Mouse (Mus musculus) urinary bladder, postnatal 10 days (tissue): ENCODE results near the gene Fut2.
"Not testable (repeated sequence)": the region's sequence is repeated elsewhere in the genome, so short reads cannot be mapped to it uniquely, and the experiment has no call there.

Experiments used
- DNase-seq: peaks from one replicate; pipeline ENCODE4 v3.0.0; 2022; ENCODE audit warnings: low spot score

The Fut2 gene

DNA sequence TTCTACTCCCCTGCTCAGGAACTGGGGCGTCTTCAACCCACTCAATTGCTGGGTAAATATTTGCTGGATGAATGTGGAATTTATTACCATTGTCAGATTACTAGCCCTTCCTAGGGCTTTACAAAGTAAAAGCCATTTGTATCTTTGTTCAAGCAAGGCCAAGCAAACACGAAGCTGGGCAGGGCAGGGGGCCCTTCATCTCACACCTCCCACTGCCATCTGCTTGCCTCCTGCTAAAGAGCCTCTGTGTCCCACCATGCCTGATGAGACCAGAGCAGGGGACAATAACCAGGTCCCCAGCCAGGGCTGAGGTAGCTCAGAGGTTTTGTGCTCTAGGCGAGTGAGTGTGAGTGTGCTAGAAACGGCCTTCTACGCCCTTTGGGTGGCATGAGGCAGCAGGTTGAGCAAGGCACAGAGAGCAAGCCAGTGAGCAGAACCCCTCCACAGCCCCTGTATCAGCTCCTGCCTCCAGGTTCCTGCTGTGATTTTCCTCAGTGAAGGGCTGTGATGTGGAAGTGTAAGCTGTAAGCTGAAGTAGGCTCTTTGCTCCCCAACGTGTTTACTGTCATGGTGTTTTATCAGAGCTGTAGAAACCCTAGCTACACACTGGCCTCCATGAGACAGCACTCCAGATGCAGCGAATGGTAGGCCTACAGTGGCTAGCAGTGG lies 11.6 kb upstream of the Fut2 start:
- no peak for DNase-seq

DNA sequence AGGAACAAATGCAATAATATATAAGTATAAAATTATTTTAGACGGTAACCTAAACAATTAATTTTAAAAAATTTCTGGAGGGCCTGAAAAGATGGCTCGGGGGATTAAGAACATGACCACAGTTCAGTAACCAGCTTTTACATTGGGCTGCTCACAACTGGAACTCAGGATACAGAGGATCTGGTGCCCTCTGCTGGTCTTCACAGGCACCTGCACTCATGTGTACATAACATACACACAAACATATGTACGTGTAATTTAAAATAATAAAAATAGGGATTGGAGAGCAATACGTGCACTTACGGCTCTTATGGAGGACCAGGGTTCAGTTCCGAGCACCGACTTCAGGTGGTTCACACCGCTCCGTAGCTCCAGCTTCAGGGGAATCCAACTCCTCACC lies 2.7 kb upstream of the Fut2 start:
- DNase-seq: no peak

DNA sequence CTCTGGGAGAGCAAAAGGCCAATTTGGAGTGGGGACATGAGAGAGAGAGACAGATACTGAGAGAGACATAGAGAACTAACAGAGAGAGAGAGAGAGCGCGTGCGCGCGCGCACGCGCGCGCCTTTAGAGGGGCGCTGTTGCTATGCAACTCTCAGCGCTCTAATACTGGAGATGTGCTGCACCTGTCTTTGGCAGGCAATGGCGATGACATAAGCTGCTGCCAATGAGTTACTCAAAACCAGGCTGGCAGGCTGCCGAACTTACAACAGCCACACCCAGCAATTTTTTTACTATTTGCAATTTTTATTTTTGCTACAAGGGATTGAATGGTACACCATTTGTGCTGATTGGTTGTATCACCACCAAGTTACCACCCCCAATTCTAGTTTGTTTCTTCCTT lies 1.6 kb upstream of the Fut2 start:
- no peak for DNase-seq

DNA sequence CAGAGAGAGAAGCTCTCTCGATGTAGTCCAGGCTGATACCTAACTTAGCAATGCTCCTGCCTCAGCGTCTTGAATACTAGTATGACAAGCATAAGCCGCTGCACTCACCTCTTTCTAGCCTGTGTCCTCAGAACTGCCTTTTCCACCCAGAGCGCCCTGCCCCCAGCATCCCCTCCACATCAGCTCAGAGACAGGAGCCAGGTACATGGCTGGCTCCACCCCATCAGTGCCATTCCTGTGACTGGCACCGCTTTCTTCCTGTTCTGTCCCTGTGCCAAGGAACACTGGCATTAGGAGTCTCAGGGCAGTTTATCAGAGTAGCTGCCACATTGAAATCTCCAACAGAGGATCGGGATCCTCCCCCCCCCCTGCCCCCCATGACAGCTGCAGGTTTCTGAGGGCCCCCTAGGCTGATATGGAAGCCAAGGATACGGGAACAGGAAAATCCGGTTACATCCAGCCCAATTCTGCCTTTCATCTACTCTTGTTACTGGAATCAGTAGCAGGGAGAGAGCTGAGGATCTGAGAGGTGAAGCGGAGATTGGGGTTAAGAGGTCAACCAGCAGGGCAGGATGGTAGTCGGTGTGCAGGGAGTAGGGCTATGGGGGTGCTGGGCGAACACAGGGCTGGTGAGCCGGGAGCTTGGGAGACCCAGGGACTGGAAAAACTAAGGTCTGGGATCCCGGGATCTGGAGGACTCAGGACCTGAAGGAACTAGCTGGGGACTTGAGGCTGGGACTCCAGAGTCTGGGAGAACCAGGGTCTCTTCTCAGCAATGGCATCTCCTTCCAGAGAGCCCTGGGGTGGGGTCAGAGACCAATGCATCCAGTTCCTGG lies 673 bp downstream of the Fut2 start:
- DNase-seq: no peak

DNA sequence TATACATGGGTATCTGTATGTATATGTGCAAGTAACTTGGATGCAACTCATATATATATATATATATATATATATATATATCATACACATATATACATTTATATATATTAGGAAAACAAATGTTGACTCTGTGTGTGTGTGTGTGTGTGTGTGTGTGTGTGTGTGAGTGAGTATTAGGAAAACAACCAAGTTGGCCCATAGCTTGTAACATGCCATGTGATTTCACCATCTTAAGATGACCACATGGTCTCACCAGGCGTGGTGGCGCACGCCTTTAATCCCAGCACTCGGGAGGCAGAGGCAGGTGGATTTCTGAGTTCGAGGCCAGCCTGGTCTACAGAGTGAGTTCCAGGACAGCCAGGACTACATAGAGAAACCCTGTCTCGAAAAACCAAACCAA lies 4.5 kb downstream of the Fut2 start:
- DNase-seq: not testable (repeated sequence)

DNA sequence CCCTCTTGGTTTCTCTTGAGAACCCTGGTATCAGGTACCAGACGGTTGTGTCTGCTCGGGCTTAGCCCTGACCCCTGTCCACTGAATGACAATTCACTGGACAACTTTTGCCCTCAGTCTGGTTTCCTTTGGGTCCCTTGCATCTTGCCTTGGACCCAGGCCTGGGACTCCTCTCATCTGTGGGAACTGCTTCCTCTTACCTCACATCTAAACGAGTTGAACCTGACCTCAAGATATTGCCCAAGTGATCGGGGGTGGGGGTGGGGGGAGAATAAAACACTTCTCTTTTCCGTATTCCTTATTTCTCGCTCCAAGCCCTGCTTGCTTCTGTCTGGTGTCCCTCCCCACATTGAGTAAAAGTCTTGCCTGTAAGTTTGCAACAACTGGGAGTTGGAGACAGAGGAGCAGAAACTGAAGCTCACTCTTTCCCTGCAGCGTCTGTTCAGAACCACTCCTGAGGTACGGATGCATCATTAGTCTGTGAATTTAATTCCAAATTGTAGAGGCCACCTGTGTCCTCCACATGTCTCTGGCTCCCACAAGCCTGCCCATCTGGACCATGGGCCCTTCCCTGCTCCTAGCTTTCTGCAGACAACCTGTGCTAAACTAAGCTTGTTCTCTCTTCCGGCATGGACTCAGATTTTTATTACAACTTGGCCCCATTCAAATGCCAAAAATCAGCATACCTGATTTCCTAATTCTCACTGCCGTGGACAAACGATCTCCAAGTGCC lies 5.3 kb downstream of the Fut2 start:
- DNase-seq: no peak

DNA sequence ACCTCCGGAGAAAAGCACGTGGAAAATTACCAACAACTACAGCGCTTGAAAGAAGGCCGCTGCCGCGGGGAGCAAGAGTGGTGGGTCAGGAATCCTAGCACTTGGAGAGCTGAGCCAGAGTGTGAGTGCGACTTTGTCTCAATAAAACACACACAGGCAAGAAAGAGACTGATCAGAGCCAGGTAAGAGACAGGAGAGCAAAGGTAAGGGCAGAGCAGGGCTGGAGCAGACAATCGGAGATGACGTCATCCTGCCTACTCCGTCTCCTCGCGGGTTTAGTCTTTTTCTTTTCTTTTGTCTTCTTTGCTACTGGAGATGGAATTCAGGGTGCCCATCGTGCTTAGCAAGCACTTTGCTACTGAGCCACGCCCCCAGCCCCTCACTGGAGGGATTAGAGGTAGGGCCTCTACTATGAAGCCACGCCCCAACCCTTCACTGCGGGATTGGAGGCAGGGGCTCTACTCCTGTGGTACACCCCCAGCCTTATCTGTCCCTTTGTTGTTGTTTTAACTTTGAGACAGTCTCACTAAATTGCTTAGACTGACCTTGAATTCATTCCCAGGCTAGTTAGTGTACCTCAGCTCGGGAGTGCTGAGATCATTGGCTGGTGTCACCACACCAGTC lies 11.7 kb downstream of the Fut2 start:
- DNase-seq: no peak

DNA sequence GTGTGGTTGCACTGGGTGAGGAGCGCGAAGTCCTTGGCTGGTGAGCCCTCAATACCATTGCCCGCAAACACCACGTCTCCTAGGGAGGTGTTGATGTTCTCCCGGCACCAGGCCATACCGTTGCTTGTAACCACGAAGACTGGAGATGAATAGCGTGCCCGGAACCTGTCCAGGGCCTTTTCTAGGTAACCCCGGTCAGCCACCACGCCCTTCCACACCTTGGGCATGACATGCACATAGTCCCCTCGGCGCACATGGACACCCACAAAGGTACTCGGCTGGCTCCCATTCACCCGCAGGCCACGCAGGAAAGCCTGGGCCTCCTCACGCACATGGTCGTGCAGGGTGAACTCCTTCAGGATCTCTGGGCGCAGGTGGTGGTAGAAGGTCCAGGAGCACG lies 15.7 kb downstream of the Fut2 start:
- DNase-seq: not testable (repeated sequence)

DNA sequence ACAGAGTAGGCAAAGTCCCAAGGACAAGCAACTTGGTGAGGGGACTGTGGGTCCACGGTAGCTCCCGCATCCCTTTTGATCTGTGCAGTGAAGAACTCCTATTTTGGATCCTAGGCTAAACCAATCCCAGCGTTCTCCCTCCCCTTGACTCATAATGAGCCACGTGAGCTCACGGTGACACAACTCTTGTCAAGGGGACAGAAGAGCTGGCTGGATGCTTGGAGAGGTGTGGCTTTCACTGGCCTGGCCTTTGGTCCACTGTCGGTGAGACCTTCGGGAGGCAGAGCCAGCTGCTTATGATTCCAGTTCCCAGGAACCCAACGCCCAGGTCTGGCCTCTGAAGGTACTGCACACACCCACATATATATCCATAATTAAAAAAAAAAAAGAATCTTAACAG lies 16.8 kb downstream of the Fut2 start:
- no peak for DNase-seq

DNA sequence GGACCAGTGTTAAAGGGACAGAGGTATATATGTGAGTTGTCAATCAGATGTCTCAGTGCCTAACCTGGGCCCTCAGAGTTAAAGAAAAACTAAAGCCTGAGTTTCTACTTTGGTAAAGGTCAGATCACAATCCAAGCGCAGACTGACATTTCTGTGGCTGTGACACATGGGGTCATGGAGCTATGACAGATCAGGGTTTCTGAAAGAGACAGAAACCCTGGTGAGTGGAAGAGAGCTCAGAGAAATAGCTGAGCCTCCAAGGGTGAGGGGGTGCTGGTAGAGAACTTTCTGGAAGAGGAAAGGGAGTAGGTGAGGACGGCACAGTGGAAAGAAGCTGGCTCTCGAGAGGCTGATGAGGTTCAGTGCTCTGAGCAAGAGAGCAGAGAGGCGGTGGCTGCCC lies 19.5 kb downstream of the Fut2 start:
- DNase-seq: no peak

DNA sequence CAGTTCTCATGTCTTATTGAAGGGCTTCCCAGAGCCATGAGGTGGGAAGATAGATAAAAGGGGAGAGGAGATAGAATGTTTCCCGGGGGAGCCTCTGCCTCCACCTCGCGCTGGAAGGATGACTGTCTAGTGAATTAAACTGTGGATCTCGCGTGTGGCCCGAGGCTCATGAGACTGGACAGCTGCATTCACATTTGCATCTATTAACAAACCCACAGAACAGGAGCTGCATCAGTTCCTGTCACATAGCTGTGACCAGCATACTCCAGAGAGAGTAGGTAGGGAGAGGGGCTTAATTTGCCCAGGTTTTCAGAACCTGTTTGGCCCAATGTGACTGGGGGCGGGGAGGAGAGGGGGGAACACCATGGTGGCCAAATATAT lies 20.6 kb downstream of the Fut2 start:
- DNase-seq: no peak

DNA sequence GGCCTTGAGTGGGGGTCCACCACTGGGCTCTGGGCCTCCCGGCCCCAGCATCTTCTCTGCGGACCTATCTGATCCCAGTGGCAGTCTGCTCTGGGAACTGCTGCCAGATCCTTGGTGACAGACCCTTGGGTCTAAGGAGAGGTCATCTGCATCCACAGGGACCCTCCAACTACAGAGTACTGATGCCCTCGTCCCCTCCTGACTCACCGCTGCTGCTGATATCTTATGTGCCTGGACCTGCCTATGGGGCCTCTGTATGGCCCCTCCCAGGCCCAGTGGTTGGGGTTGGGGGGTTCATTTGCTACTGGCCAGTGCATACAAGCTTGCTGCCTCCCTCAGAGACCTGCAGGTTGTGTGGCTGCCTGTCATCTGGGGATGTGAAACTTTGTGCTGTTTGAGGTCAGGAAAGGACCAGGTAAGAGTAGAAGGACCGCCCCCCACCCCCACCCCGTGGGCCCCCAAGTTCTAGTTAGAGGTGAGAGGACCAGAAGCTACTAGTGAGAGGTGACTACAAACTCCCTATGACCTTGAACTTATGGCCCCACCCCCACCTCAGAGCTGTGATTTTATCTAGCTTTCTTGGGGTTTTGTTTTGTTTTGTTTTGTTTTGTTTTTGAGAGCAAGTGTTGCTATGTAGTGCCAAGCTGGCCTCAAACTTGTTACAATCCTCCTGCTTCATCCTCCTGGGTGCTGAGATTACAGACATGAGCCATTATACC lies 21.2 kb downstream of the Fut2 start:
- DNase-seq: no peak

DNA sequence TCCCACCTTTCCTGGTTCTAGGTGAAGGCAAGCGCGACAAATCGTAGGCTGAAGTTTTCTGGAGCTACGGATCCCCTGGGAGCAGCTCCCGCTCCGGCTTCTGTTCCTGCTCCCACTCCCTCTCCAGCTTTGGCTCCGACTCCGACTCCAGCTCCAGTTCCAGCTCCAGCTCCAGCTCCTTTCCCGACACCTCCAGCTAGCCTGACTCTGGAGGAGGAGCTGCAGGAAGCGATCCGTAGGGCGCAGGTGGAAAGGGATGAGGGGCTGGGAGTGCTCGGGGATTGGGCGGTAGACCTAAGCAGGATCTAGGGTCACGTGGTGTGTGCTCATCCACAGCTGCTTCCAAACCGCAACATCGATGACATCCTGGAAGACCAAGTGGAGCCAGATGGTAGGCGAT lies 22.0 kb downstream of the Fut2 start:
- no peak for DNase-seq

DNA sequence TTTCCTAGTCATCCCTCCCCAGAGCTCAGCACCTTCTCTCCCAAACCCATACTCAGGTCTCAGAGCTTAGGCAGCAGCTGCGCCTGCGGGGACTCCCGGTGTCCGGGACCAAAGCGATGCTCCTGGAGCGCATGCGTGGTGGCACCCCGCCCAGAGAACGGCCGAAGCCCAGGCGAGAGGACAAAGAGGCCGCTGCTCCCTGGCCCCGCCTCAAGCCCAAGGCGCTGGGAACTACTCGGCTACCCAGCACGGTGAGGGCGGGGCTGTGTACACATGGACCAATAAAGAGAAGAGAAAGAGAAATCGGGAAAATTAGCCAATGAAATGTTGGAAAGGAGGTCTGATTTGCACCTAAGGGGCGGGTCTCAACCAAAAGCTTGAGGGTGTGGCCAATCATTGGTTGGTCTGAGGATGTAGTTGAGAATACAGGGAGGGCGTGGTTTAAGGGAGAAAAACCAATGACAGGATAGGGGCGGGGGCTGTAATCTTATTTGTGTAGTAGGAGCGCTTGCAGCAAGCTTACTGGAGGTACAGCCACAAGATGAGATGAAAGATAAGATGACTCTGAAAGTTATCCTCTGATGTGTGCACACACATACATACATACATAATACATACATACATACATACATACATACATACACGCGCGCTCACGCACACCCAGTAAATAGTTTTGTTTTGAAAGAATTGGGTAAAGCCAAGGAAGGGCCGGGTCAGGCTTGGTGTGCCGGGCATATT lies 22.6 kb downstream of the Fut2 start:
- DNase-seq: peak; percentile 67

DNA sequence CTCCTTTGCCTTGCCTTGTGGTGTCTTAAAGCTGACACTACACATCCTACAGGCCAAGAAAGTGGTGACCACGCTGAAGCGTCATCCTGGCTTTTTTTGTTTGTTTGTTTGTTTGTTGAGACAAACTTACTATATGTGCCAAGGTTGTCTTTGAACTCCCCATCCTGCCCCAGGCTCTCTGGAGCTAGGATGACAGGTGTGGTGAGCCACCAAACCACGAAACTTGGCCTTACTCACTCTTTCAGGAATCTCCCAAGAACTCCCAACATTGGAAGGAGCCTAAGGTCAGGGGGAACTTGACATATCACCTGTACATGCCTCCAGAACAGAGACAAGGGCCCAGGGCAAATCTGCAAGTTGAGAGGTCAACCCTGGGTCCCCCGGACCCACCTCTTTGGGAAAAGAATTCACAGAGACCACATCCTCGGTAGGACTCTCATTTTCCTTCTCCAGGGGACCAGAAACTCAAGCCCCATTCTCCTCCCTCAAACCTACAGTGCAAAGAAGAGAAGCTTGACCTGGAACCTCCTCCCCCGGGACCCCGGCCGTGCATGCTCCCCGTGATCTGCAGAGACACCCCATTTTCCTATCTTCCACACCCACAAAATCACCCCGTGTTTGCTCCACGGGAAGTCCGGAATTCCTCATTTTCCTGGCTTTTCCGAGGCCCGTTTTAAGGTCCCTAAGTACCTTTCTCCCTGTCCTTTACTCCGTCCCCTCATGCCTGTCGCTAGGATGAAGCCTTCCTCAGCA lies 23.5 kb downstream of the Fut2 start:
- DNase-seq: no peak

DNA sequence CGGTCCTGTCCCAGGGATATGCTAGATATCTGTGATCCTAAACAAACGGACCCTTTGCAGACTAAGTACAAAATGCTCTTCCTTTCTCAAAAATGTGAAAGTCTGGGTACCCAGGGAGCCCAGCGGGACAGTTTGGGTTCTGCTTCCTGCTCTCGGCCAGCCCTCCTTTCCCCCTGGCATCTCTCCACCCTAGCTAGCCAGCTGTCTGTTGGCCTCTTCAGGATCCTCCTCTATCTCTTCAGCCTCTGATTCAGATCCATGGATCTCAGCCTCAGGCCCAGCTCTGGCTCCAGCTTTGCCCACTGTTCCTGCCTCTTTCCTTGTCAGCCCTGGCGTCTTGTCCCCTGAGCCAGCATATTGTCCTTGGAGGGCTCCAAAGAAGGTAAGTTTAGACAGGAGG lies 24.1 kb downstream of the Fut2 start:
- no peak for DNase-seq

DNA sequence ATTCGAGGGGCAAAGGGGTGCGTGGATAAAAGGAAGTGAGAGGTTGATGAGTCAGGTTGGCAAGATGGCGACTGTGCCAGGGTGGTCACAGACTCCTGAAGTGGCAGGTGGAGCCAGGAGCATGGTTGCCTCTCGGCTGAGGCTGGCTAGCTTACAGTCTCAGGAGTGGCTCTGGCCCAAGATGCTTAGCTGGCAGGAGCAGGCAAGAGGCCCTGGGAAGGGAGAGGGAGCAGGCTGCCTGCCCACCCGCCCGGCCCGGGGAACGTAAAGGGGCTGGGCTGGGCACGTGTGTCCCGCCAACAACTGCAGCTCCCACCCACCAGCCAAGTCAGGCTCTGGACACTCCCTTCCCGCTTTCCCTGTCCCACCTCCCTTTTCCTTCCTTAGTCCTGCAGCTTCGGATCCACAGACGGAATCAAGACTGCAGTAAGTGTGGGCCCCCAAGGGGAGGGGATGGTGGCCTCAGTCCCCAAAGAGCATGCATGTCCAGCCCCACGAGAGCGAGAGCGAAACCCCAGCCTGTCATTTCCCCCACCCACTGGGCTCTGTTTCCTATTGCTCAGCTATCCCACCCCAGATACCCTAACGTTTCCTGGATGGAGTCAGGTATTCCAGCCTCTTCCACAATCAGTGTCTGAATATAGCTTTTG lies 24.7 kb downstream of the Fut2 start:
- no peak for DNase-seq

DNA sequence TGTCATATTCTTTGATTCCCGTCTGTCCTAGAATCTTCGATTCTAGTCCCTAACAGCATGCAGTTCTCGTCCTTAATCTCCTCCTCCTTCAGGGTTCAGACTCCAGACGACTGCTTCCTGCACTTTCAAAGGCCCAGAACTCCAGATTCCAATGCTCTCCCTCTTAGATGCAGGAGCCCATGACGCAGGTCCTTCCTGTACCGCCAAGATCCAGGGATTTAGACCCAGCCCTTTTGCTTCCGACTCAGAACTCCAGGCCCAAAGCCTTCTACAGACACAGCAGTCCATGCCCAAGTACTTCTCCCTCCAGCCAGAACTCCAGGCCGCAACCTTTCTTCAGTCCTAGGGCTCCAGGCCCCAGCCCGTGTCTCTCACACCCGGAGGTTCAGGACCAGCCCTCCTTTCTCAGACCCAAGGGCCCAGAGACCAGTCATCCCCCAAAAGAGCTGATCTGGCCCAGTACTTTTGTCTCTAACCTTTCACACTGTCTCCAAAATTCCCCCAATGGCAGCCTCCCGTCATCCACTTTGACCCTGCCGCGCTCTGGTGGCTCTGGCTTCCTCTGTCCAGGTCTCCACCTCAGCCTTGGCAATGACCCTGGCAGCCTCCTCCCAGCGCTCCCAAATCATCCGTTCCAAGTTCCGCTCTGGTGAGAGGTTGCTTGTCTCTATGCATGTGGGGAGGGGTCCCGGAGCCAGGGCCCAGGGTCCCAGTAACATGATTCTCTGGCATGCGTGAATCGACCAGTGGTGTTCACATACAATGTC lies 25.8 kb downstream of the Fut2 start:
- no peak for DNase-seq

DNA sequence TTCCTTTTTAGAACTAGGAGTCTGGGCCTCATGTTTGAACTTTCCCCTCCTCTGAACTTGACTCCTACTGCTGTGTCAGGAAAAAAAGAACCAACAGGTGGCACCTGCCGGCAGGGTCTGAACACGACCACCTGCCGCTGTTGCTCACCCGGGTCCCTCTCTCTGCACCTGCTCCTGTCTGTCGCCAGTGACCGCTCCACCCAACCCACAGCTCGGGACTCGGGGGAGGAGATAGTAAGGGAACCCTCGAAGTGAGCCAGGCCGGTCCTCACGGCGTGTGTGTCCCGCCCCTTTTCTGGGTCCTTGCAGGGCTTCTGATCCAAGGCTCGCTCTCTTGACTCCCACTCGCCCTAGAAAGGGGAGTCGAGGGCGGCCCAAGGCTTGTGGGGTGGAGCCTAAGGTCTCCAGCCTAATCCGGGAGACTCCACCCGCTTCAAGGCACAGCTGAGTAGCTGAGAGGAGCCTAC lies 26.6 kb downstream of the Fut2 start, which contains the start of gene Mamstr:
Mamstr (plus strand) TSS at position 417 of the 467 bp plus-strand sequence.
- DNase-seq: no peak
